Mouse (Mus musculus): ENCODE measurements at regions not wholly inside any gene's neighbourhood (a gene's known extent, or its start where the extent isn't known, plus 50 kb on each side); places are given as distances from the start of the nearest gene placed in this dataset.

GRCm38 (mm10) chr1:61117535-61117934 lies 139.8 kb downstream of the Icos start:
- no peak overlapping the region for H3K27ac ChIP-seq (ENCODE audit: low read depth, low read length)
- 28% methylated on average over 10 of the region's 10 CpGs for WGBS (ENCODE audit: insufficient replicate concordance)

GRCm38 (mm10) chr1:61118071-61118470 lies 140.3 kb downstream of the Icos start:
- H3K4me3 ChIP-seq (ENCODE audit: low read depth, low read length) = no peak overlapping the region
- no peaks in the 10 kb centered on the region for H3K9me3 ChIP-seq (replicated peaks; ENCODE audit: control insufficient read depth, low read length)
- no peak overlapping the region for H3K27ac ChIP-seq (ENCODE audit: low read depth, low read length)
- no peak overlapping the region for H3K9ac ChIP-seq (ENCODE audit: low read depth, low read length)
- H3K36me3 ChIP-seq (ENCODE audit: control insufficient read depth, insufficient read depth, low read length) = no peaks in the 10 kb centered on the region
- ATAC-seq (replicated peaks; ENCODE audit: insufficient number of reproducible peaks, low FRiP score, low TSS enrichment) = no peak
- H3K4me1 ChIP-seq (ENCODE audit: control insufficient read depth, insufficient read depth, low read length) = no peaks in the 10 kb centered on the region
- H3K27me3 ChIP-seq (ENCODE audit: control insufficient read depth, insufficient read depth, low read length) = no peaks in the 10 kb centered on the region
- 61% methylated on average over 4 of the region's 4 CpGs for WGBS (ENCODE audit: insufficient replicate concordance)
- no peak overlapping the region for H3K4me2 ChIP-seq

More at GRCm38 (mm10) chr1:61117535-61117934, 139.8 kb downstream of the Icos start:
- Histone ChIP-seq H3K36me3 (ENCODE audit: control insufficient read depth, insufficient read depth, low read length) (no peaks in the 10 kb centered on the region), H3K9me3 (replicated peaks; ENCODE audit: control insufficient read depth, low read length) (no peaks in the 10 kb centered on the region), H3K4me1 (ENCODE audit: control insufficient read depth, insufficient read depth, low read length) (no peaks in the 10 kb centered on the region), H3K4me2 (no peak overlapping the region), H3K9ac (ENCODE audit: low read depth, low read length) (no peak overlapping the region), H3K4me3 (ENCODE audit: low read depth, low read length) (no peak overlapping the region), H3K27me3 (ENCODE audit: control insufficient read depth, insufficient read depth, low read length) (no peaks in the 10 kb centered on the region)
- no peak for ATAC-seq (replicated peaks; ENCODE audit: insufficient number of reproducible peaks, low FRiP score, low TSS enrichment)

DNA sequence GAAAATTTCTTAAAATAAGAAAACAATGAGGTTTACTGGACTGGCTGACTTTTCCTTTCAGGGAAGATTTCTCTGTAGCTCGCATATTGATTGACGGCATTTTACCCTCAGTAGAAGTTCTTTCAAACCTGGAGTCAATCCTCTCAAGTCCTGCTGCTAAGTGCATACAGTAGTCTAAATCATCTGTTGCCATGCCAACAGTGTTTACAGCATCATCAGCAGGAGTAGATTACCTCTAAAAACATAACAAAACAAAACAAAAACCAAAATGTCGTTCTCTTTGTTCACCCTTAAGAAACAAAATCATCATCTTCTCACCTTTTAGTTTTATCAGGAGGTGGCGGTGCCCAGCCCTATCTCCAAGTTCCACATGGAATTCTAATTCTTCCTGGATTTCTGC lies 143.8 kb downstream of the Icos start:
- Histone ChIP-seq H3K4me2 (no peak overlapping the region), H3K9ac (ENCODE audit: low read depth, low read length) (no peak overlapping the region), H3K36me3 (ENCODE audit: control insufficient read depth, insufficient read depth, low read length) (no peaks in the 10 kb centered on the region), H3K4me3 (ENCODE audit: low read depth, low read length) (no peak overlapping the region), H3K9me3 (replicated peaks; ENCODE audit: control insufficient read depth, low read length) (no peaks in the 10 kb centered on the region), H3K27me3 (ENCODE audit: control insufficient read depth, insufficient read depth, low read length) (no peaks in the 10 kb centered on the region), H3K4me1 (ENCODE audit: control insufficient read depth, insufficient read depth, low read length) (no peaks in the 10 kb centered on the region), H3K27ac (ENCODE audit: low read depth, low read length) (no peak overlapping the region)
- ATAC-seq (replicated peaks; ENCODE audit: insufficient number of reproducible peaks, low FRiP score, low TSS enrichment) = no peak
- 60% methylated on average over 4 of the region's 4 CpGs for WGBS (ENCODE audit: insufficient replicate concordance)

DNA sequence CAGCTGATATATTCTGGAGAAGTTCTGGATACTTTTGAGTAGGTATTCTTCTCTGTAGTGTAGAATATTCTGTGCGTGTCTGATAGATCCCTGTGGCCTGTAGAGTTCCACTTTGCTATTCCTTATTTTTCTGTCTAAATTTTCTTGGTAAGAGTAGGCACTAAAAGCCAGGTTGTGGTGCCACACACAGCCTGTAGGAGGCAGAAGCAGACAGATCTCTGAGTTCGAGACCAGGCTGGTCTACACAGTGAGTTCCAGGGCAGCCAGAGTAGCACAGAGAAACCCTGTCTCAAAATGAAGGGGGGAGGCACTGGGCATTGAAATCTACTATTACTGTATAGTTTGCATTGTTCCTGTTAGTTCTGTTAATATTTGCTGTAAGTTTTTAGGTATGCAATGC lies 147.4 kb downstream of the Icos start:
- H3K36me3 ChIP-seq (ENCODE audit: control insufficient read depth, insufficient read depth, low read length) = no peaks in the 10 kb centered on the region
- no peak overlapping the region for H3K27ac ChIP-seq (ENCODE audit: low read depth, low read length)
- no peaks in the 10 kb centered on the region for H3K9me3 ChIP-seq (replicated peaks; ENCODE audit: control insufficient read depth, low read length)
- H3K9ac ChIP-seq (ENCODE audit: low read depth, low read length) = no peak overlapping the region
- H3K27me3 ChIP-seq (ENCODE audit: control insufficient read depth, insufficient read depth, low read length) = no peaks in the 10 kb centered on the region
- H3K4me1 ChIP-seq (ENCODE audit: control insufficient read depth, insufficient read depth, low read length) = no peaks in the 10 kb centered on the region
- WGBS (ENCODE audit: insufficient replicate concordance) = 83% methylated on average over 2 of the region's 2 CpGs
- ATAC-seq (replicated peaks; ENCODE audit: insufficient number of reproducible peaks, low FRiP score, low TSS enrichment) = no peak
- H3K4me3 ChIP-seq (ENCODE audit: low read depth, low read length) = no peak overlapping the region
- no peak overlapping the region for H3K4me2 ChIP-seq

DNA sequence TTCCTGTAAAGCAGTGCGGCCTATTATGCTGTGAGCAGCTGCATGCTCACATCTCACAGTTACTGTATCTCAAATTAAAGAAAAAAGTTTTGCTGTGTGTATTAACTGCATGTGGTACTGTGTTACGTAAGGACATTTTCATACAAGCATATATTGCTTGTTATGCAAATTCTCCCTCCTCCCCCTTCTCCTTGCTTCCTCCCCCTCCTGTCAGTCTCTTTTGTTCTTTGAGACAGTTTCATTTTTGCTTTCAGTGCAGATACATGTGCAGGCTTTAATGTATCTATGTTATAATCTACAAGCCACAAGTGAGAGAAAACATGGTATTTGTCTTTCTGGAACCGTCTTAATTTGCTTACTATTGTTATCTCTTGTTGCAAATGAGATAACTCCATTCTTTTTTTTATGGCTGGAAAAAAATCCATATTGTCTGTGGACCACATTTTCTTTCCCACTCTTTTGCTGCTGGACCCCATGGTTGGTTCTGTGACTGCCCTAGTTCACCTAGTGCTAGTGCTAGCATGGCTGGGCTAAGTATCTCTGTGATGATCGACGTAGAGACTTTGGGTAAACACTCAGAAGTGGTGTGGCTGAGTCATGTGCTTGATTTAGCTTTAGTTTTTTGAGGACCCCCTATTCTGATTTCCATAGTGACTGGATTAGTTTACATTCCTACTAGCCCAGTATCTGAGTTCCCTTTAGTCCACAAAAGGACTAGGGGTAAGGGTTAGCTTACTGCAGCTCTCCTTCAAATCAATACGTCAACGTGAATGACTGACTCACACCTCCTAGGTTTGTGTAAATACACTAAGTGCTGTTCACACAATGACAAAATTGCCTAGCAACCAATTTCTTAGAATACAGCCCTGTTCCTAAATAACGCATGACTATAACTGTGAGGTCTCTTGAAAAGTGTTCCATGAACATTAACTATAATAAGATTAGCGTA lies 158.1 kb downstream of the Icos start:
- H3K9ac ChIP-seq (ENCODE audit: low read depth, low read length) = no peak overlapping the region
- H3K4me2 ChIP-seq = no peak overlapping the region
- H3K27ac ChIP-seq (ENCODE audit: low read depth, low read length) = no peak overlapping the region
- 69% methylated on average over 9 of the region's 9 CpGs for WGBS (ENCODE audit: insufficient replicate concordance)
- ATAC-seq (replicated peaks; ENCODE audit: insufficient number of reproducible peaks, low FRiP score, low TSS enrichment) = no peak
- no peaks in the 10 kb centered on the region for H3K36me3 ChIP-seq (ENCODE audit: control insufficient read depth, insufficient read depth, low read length)
- H3K27me3 ChIP-seq (ENCODE audit: control insufficient read depth, insufficient read depth, low read length) = no peaks in the 10 kb centered on the region
- H3K9me3 ChIP-seq (replicated peaks; ENCODE audit: control insufficient read depth, low read length) = no peaks in the 10 kb centered on the region
- H3K4me3 ChIP-seq (ENCODE audit: low read depth, low read length) = no peak overlapping the region
- H3K4me1 ChIP-seq (ENCODE audit: control insufficient read depth, insufficient read depth, low read length) = peaks cover 1% of the 10 kb centered on the region; the same call in 1 of the 2 replicates

GRCm38 (mm10) chr1:61137210-61137885 lies 159.6 kb downstream of the Icos start:
- no peak for ATAC-seq (replicated peaks; ENCODE audit: insufficient number of reproducible peaks, low FRiP score, low TSS enrichment)
- WGBS (ENCODE audit: insufficient replicate concordance) = 49% methylated on average over 5 of the region's 5 CpGs

GRCm38 (mm10) chr1:61137954-61138353 lies 160.2 kb downstream of the Icos start:
- Histone ChIP-seq H3K4me2 (no peak overlapping the region), H3K27me3 (ENCODE audit: control insufficient read depth, insufficient read depth, low read length) (no peaks in the 10 kb centered on the region), H3K9ac (ENCODE audit: low read depth, low read length) (no peak overlapping the region), H3K36me3 (ENCODE audit: control insufficient read depth, insufficient read depth, low read length) (no peaks in the 10 kb centered on the region), H3K27ac (ENCODE audit: low read depth, low read length) (no peak overlapping the region), H3K4me3 (ENCODE audit: low read depth, low read length) (no peak overlapping the region), H3K4me1 (ENCODE audit: control insufficient read depth, insufficient read depth, low read length) (peaks cover 4% of the 10 kb centered on the region; the same call in 1 of the 2 replicates), H3K9me3 (replicated peaks; ENCODE audit: control insufficient read depth, low read length) (no peaks in the 10 kb centered on the region)
- 62% methylated on average over 11 of the region's 11 CpGs for WGBS (ENCODE audit: insufficient replicate concordance)
- ATAC-seq (replicated peaks; ENCODE audit: insufficient number of reproducible peaks, low FRiP score, low TSS enrichment) = no peak

More at GRCm38 (mm10) chr1:61137210-61137885, 159.6 kb downstream of the Icos start:
- Histone ChIP-seq H3K4me1 (ENCODE audit: control insufficient read depth, insufficient read depth, low read length) (peaks cover 4% of the 10 kb centered on the region; the same call in 1 of the 2 replicates), H3K36me3 (ENCODE audit: control insufficient read depth, insufficient read depth, low read length) (no peaks in the 10 kb centered on the region), H3K27ac (ENCODE audit: low read depth, low read length) (no peak overlapping the region), H3K9me3 (replicated peaks; ENCODE audit: control insufficient read depth, low read length) (no peaks in the 10 kb centered on the region), H3K4me2 (no peak overlapping the region), H3K27me3 (ENCODE audit: control insufficient read depth, insufficient read depth, low read length) (no peaks in the 10 kb centered on the region), H3K4me3 (ENCODE audit: low read depth, low read length) (no peak overlapping the region), H3K9ac (ENCODE audit: low read depth, low read length) (no peak overlapping the region)

- Histone ChIP-seq H3K9ac (ENCODE audit: low read depth, low read length) (peak overlapping the region; percentile 2; the same call in 1 of the 2 replicates), H3K4me3 (ENCODE audit: low read depth, low read length) (peak overlapping the region; percentile 25), H3K27me3 (ENCODE audit: control insufficient read depth, insufficient read depth, low read length) (no peaks in the 10 kb centered on the region), H3K9me3 (replicated peaks; ENCODE audit: control insufficient read depth, low read length) (no peaks in the 10 kb centered on the region), H3K36me3 (ENCODE audit: control insufficient read depth, insufficient read depth, low read length) (no peaks in the 10 kb centered on the region), H3K27ac (ENCODE audit: low read depth, low read length) (no peak overlapping the region), H3K4me1 (ENCODE audit: control insufficient read depth, insufficient read depth, low read length) (peaks cover 9% of the 10 kb centered on the region), H3K4me2 (peak overlapping the region; percentile 59)
- no peak for ATAC-seq (replicated peaks; ENCODE audit: insufficient number of reproducible peaks, low FRiP score, low TSS enrichment)
- 11% methylated on average over 15 of the region's 15 CpGs for WGBS (ENCODE audit: insufficient replicate concordance)
These were observed 161.7 kb downstream of the Icos start for GRCm38 (mm10) chr1:61139291-61139983.
